20 mouse cellular contexts compared by ENCODE assay signal in the genomic region with DNA sequence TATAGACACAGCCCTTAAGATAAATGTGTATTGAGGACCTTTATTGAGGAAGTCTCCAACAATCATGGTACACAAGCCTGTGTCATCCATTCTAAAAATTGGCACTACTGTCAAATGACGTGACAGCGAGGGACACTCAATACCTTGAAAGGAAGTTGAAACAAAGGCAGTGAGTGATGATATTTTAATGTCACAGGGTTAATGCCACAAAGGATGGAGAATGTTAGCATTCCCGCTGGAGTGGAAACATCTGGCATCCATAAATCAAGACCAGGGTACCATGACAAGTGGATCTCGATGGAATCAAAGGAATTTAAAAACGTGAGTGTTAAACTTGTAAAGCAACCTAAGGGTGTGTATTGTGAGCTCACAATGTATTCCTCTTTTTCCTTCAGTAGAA.
DNase-seq lines count a peak whose midpoint lies in the region; ATAC-seq lines count a peak whose summit lies in the region.
"Had no signal": no experiment of that assay in that cellular context is flagged by ENCODE, and none has a peak within 500 bp of the region (broad histone marks: within the 10 kb centered on the region; RNA-seq: fewer than 3 reads in every experiment).

No protein-coding gene starts in this region.

- no peaks in the 10 kb centered on the region for H3K36me3 ChIP-seq in kidney, embryonic 16.5 days (ENCODE audit: insufficient read depth, low read length)
- no peaks in the 10 kb centered on the region for H3K36me3 ChIP-seq in embryonic facial prominence, embryonic 10.5 days (replicated peaks)
- no peaks in the 10 kb centered on the region for H3K36me3 ChIP-seq in limb, embryonic 13.5 days
- H3K36me3 ChIP-seq in midbrain, embryonic 10.5 days = no peaks in the 10 kb centered on the region
- H3K36me3 ChIP-seq: heart, embryonic 13.5 days had no signal

- no peaks in the 10 kb centered on the region for H3K9me3 ChIP-seq in kidney, embryonic 16.5 days (ENCODE audit: low read length)
- H3K9me3 ChIP-seq in embryonic facial prominence, embryonic 10.5 days = no peaks in the 10 kb centered on the region
- no peaks in the 10 kb centered on the region for H3K9me3 ChIP-seq in limb, embryonic 13.5 days
- H3K9me3 ChIP-seq in midbrain, embryonic 10.5 days (replicated peaks) = no peaks in the 10 kb centered on the region
- H3K9me3 ChIP-seq: heart, embryonic 13.5 days had no signal

- peak; percentile 19; the same call in 1 of the 2 replicates for ATAC-seq in kidney, embryonic 16.5 days (ENCODE audit: low FRiP score, low TSS enrichment)
- 0 out of 2 replicates have a peak, but pooled peaks have one; percentile 19 for ATAC-seq in limb, embryonic 13.5 days (ENCODE audit: low FRiP score, low read depth)
- ATAC-seq: forebrain, embryonic 14.5 days had no signal

- H3K4me2 ChIP-seq in kidney, embryonic 16.5 days (replicated peaks; ENCODE audit: low read depth, low read length) = no peak overlapping the region
- no peak overlapping the region for H3K4me2 ChIP-seq in limb, embryonic 13.5 days (replicated peaks)
- H3K4me2 ChIP-seq: heart, embryonic 13.5 days had no signal

- peaks cover 9% of the 10 kb centered on the region; the same call in 1 of the 2 replicates for H3K4me1 ChIP-seq in kidney, embryonic 16.5 days (ENCODE audit: insufficient read depth, low read length)
- peaks cover 9% of the 10 kb centered on the region; the same call in 1 of the 2 replicates for H3K4me1 ChIP-seq in embryonic facial prominence, embryonic 10.5 days
- no peaks in the 10 kb centered on the region for H3K4me1 ChIP-seq in limb, embryonic 13.5 days
- no peaks in the 10 kb centered on the region for H3K4me1 ChIP-seq in midbrain, embryonic 10.5 days

- intact Hi-C loops in heart, postnatal 25 days (cut with DNase I) = no loop called here

- H3K4me3 ChIP-seq in kidney, embryonic 16.5 days (ENCODE audit: low read length) = no peak overlapping the region
- no peak overlapping the region for H3K4me3 ChIP-seq in embryonic facial prominence, embryonic 10.5 days
- no peak overlapping the region for H3K4me3 ChIP-seq in limb, embryonic 13.5 days
- no peak overlapping the region for H3K4me3 ChIP-seq in midbrain, embryonic 10.5 days
- H3K4me3 ChIP-seq: heart, embryonic 13.5 days had no signal

- no peaks in the 10 kb centered on the region for H3K27me3 ChIP-seq in kidney, embryonic 16.5 days (ENCODE audit: insufficient read depth, low read length)
- no peaks in the 10 kb centered on the region for H3K27me3 ChIP-seq in embryonic facial prominence, embryonic 10.5 days (replicated peaks; ENCODE audit: low read depth, poor library complexity, severe bottlenecking)
- no peaks in the 10 kb centered on the region for H3K27me3 ChIP-seq in limb, embryonic 13.5 days
- no peaks in the 10 kb centered on the region for H3K27me3 ChIP-seq in midbrain, embryonic 10.5 days (ENCODE audit: low read depth, poor library complexity, severe bottlenecking)
- H3K27me3 ChIP-seq: heart, embryonic 13.5 days had no signal

- no peak overlapping the region for H3K9ac ChIP-seq in kidney, embryonic 16.5 days (replicated peaks; ENCODE audit: low read length)
- no peak overlapping the region for H3K9ac ChIP-seq in limb, embryonic 13.5 days
- H3K9ac ChIP-seq: heart, embryonic 13.5 days; liver, embryonic 14.5 days had no signal

- 3% methylated on average over 5 of the region's 5 CpGs for WGBS in kidney, embryonic 16.5 days
- WGBS in embryonic facial prominence, embryonic 10.5 days = 35% methylated on average over 5 of the region's 5 CpGs
- WGBS in limb, embryonic 13.5 days = 3% methylated on average over 5 of the region's 5 CpGs
- WGBS in midbrain, embryonic 10.5 days = 71% methylated on average over 5 of the region's 5 CpGs

- H3K27ac ChIP-seq in kidney, embryonic 16.5 days (ENCODE audit: low read length) = no peak overlapping the region
- H3K27ac ChIP-seq in embryonic facial prominence, embryonic 10.5 days (replicated peaks) = no peak overlapping the region
- H3K27ac ChIP-seq in limb, embryonic 13.5 days = no peak overlapping the region
- no peak overlapping the region for H3K27ac ChIP-seq in midbrain, embryonic 10.5 days (replicated peaks)
- H3K27ac ChIP-seq: heart, embryonic 13.5 days; liver, embryonic 14.5 days; stomach, postnatal 0 days had no signal

- no peak for DNase-seq in kidney, adult 11 months
- peak; percentile 85 for DNase-seq in embryo, embryonic 10.5 days (ENCODE audit: low spot score)
- DNase-seq in embryonic facial prominence, embryonic 10.5 days (ENCODE audit: low spot score) = peak; percentile 13
- no peak for DNase-seq in midbrain, embryonic 10.5 days (ENCODE audit: low spot score)
- no peak for DNase-seq in heart, postnatal 25 days (ENCODE audit: low spot score)
- DNase-seq in cerebellum, postnatal 14 days = no peak
- DNase-seq: cerebellum, adult 2 months; gastrocnemius, postnatal 14 days; heart, adult 18-20 months; heart, postnatal 36 days; kidney, postnatal 36 days; left cerebral cortex, postnatal 4 days; midbrain, embryonic 14.5 days; thymus, postnatal 36 days had no signal

Comparison
In these comparisons a context has a peak if more than half of its experiments do, and no peak if none do; other contexts are left out.
1. DNase-seq: peak in embryo, embryonic 10.5 days (single experiment) and embryonic facial prominence, embryonic 10.5 days (single experiment); none in kidney, adult 11 months (single experiment), midbrain, embryonic 10.5 days (single experiment), heart, postnatal 25 days (single experiment) and cerebellum, postnatal 14 days (0 of 2).